Mouse (Mus musculus) embryo, embryonic 10.5 days (tissue): ENCODE results near the gene Rsrc1.
"Not testable (repeated sequence)": the region's sequence is repeated elsewhere in the genome, so short reads cannot be mapped to it uniquely, and the experiment has no call there.

ENCODE experiments used
- DNase-seq: peaks from one replicate; pipeline ENCODE4 v3.0.0-alpha.2; 2015; ENCODE audit warnings: low spot score

The Rsrc1 gene

DNA sequence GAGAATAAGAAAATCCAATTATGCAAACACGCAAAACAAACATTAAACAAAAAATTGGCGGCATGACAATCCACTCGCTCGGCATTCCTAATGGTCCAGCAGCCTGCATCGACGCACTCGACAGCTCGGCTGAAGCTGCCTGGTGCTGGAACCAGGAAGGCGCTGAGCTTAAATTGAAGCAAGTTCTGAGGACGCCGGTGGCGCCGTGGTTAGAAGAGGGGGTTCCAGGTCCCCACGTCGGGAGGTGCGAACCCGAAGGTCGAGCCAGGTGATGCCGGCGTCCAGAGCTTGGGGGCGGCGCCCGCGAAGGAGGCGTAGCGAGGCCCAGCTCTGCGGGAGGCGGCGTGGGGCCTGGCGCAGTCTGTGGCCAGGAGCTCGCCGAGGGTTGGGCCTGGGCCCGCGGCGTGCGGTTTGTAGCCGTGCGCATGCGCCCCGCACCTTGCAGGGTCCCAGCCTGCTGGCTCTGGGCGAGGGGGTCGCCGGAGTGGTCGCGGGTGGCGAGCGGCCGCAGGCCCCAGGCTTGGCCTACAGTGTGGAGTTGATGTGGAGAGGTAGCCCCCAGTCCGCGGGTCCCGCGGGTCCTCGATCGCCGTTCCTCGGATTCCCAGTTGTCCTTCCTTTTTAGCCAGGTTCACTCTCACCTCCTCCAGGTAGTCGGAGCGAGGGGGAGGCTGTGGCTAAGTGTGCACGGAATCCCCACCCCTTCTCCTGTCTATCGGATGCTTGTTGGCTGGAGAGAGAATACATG, 4.5 kb downstream of the Rsrc1 start:
- DNase-seq, result peak; percentile 93

DNA sequence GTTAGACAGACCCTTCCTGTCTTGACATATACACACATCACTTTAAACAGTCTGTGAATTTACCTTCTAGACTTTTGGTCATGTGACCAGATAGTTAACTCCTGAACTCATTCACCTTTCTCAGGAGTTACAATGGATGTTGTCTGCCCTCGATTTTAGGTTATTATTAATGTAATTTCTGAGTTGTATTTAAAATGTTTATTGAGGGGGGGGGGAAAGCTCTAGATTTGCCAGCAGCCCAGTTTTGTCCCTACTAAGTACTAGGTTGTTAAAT, 5.0 kb downstream of the Rsrc1 start:
- DNase-seq, result no peak

DNA sequence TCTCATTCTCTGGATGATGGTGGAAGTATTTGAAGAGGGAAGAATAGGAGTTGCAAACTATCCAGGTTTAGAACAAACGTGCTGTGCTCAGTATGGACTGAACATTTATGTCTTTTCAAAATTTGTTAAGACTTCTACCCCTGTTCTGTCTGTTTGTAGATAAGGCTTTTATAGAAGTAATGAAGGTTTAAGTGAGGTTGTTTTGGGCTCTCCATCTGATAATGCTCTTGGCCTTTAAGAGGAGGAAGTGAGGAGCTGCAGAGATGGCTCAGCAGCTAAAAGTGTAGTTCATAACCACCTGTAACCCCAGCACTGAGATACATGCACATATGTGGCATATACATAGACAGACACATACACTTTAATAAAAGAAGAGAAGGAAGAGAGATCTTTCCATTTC, 15.6 kb downstream of the Rsrc1 start:
- no peak for DNase-seq

DNA sequence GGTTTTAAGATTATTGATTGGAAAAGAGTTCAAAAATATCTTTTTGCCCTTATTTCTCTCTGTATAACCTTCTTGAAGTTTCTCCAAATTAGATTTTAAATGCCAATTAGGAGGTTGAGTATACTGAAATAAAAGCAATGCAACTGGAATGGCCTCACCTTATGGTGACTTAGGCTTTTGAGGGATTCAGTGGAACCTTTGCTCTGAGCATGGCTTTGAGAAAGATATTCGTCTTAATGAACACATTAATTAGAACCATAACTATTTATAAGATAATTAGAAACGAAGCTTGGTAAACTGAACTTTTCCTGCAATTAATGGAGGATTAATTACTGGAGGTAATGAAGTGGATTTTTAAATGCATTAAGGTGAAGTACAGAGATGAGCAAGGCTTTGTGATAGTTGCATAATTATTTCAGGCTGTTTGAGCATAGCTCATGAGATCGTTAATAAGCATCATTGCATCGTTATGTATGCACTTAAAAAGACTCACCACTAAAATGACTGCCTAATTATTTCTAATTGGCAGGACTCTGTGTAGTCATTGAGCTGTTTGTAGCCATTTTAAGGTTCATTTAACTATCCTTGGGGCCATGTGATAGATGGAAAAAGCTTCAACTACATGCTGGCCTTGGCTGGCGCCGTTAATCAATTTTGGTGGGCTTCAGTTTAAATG, 55.3 kb downstream of the Rsrc1 start:
- peak; percentile 11 for DNase-seq

DNA sequence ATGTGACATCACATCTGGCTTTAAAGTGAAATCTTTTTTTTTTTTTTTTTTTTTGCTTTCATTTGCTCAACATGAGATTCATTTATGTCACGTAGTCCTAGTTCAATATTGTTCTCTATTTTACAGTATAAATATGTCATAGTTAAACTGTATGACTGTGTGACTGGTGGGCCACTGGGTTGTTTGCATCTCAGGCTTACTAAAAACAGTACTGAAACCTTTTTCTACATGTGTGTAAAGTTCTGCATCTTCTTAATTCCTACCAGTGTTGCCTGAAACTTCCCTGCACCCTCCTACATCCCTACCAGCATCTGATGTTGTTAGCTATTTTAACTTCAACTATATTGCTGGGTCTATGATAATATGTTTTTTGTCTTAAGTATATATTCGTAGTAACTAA, 78.6 kb downstream of the Rsrc1 start:
- DNase-seq, result no peak

DNA sequence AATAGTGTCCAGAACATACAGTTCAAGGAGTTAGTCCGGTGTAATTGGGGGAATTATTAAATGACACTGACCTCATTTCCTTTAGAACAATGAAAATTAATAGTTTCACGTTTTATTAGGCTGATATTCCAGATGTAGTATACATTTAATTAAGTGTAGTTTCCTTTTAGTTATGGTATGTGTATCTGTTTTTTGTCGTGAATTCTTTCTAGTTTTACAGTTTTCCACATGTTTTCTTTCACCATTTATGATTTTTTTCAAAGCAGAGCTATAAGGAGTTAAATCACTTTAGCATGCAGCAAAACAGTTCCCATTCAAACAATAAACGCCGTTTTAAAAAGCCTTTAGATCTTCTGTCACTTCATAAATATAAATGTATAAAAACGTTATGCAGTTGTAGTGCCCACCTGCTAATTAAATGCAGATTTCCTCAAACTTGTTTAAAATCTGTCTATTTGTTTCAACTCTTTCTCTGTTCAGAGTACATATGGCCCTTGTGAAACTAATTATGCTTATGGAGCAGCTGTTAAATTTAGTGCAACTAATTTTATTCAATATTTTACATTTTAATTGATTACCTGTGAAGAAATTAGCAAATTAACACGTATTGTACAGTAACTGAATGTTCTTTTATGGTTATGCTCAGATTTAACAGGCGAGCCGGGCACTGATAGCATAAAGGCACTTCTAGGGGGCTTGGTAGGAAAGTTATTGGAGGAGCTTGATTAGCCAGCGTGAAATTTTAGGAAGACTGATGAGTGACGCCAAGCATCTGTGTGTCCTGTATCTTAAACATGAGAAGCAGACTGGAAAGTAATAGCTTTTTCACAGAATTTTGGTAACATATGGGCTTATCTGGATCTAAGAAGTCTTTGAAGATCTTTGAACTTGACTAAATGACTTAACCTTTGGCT, 89.6 kb downstream of the Rsrc1 start:
- DNase-seq, result no peak

DNA sequence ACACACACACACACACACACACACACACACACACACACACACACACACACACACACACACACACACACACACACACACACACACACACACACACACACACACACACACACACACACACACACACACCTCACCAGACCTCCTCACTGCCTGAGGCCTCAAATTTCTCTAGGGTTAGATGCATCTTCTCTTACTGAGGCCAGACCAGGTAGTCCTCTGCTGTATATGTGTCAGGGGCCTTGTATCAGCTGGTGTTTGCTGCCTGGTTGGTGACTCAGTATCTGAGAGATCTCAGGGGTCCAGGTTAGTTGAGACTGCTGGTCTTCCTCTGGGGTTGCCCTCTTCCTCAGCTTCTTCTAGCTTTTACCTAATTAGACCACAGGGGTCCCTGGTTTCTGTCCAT, 92.5 kb downstream of the Rsrc1 start:
- DNase-seq, result not testable (repeated sequence)

DNA sequence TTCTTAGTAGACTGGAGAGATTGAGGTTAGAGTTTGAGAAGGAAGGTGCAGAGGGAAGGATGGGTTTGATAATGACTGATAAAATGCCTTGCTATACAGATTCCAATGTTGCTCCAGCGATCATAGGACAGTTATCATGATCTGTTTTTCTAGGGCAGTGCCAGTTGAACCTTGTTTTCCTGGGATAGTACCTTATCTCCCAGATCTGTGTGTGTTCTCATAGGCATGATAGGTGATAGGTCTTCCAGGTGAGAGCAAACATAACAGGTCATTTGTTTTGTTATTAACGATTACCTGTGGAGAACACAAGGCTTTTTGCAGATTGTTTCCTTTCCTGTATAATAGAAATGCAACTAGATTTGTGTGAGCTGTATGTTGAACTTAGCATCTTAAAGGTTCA, 94.3 kb downstream of the Rsrc1 start:
- DNase-seq, result no peak

DNA sequence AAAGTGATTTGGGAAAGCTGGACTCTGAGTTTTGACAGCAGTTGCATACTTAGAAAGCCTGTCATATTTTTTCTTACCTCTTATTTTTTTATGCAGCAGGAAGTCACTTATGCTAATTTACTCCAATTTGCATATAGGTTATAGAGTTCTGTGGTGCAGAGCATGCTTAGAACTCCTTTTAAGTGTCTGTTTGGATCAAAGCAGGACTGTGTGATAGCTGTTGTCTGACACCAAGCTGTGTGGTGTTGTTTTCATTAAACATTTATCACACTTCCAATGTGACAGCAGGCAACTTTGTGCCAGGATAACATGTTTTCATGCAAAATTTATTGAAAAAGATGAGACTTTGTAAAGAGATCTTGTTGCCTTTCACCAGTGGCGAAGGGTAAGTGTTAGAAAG, 103.6 kb downstream of the Rsrc1 start:
- no peak for DNase-seq

DNA sequence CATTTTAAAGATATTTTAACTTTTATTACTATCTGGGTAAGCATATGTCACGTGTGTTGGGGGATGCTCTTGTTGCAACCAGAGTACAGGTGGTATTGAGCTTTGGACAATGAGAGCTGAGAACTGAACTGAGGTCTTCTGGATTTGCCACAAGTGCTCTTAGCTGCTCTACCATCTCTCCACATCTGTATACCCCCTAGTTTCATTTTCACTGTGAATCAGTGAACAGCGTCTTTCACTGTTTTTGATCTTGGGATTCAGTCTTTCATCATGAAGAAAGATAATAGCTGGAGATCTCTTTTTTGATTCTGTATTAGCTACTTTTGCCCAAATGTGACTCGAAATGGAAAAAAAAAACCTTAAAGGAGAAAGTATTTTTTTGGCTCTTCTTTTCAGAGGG, 127.2 kb downstream of the Rsrc1 start:
- no peak for DNase-seq

DNA sequence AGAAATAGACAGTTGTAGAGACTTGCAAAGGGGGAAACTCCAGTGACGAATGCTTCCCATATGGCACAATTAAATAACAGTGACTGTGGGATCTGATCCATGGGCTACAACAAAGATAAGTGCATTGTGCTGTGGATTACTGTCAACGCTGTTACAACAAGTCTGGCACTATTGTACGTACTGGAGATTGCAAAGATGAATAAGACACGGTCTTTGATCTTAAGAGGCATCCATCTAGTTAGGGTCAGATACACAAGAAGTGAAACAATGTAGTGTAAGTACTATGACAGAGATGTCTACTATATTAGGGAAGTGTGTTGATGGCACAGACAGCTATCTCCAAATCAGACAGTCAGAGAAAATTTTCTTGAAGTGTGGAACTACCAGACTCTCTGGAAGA, 135.1 kb downstream of the Rsrc1 start:
- DNase-seq, result no peak

DNA sequence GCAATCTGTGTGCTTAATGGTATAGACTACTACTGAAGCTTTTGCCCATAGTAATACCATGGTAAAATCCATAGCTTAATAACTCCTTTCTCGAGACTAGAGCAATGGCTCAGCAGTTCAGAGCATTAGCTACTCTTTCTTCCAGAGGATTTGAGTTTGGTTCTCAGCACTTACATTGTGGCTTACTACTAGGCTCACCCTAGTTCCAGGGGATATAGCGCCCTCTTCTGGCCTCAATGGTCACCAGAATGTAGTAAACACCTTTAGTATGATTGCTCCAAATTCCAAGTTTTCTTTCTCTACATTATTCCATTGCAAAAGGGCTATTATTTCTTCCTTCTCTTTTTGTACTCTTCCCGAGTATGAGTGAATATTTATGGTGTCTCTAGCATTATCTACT, 151.3 kb downstream of the Rsrc1 start:
- no peak for DNase-seq

DNA sequence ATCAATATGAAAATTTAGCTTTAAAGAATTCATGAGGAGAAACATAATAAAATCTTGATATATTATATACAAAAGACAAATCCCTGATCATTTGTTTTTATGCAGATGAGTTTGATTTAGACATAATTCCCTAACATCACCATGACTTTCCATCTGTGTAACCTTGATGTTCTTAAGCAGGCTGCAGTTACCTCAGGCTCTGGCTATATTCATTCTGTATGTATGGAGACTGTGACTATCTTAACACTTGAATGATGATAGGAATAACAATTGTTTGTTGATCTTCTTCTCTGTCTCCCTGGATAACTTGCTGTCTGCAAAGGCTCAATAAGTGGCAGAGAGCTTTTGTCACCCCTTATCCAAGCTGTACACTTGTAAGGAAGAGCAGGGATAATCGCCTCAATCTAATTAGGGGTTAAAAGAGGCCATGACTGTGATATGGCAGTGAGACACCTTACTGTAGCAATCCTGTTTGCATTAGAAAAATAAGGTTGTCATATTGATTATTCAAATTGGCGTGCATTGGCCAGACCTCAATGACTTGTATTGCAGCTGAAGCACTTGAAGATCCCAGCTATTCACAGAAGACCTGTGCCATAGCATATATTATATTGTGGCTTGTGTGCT, 154.7 kb downstream of the Rsrc1 start:
- DNase-seq, result no peak

DNA sequence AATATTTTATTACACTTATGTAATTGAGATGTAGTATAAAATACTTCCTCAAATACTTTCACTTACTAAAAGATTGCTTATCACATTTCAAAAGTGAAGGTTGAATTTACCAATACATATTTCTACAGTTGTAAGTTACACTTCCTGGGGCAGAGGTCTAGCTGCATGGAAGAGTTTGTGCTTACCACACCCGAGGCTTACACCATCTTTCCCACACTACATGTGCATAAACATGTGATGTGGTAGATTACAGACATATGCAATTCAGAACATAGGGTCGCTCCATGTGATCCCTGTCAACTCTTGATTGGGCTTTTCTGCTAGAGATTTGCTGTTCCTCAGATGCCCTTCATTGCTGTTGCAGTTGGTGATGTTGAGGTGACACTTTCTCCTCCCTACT, 163.8 kb downstream of the Rsrc1 start:
- no peak for DNase-seq

DNA sequence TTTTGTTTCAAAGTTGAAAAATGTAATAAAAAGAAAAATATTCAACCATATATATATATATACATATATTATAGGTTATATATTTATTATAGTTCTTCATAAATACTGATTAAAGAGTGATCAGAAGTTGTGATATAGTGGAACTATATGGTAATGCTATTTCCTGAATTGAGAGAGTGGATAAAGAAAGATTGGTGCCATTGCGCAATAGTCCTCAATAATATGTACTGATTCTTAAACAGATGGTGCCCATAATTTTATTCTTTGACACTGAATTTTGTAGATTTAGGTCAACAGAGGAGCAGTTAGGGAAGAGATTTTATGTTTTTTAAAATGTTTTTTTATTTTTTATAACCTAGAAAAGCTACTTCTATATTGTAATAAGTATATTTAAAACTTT, 165.1 kb downstream of the Rsrc1 start:
- DNase-seq, result no peak

DNA sequence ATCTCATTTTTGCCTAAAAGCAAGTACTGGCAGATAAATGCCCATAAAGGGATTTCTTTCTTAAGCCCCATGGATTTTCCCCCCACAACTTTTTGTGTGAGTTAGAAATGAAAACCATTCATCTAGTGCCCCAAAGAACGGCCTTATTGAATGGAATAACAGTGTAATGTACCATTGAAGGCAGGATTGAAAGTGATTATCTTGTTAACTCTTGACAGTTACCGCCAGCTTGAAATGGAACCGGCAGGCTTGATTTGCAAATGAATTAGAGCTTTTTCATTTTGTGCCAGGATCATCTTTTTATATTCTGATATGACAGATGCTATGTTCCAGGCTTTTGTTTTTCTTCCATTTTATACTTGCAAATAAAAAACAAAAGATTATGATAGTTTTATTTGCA, 166.1 kb downstream of the Rsrc1 start:
- peak; percentile 8 for DNase-seq

DNA sequence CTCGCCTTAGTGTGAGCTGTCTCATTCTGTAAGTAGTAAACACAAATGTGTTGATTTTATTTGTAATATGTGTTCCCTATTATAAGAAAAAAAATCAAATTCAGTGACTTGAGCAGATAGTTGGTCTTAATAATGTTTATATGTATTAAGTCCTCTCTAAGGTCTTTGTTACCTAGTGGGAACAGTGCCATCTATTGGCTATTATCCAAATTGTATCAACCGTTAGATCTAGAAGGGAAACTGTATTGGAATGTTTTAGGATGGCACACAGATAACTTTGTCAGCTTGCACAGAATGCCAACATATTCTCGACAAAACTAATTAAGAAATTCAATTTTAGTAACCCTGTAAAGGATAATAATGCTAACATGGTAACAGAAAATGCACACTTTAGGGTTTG, 216.0 kb downstream of the Rsrc1 start:
- DNase-seq, result peak; percentile 77

DNA sequence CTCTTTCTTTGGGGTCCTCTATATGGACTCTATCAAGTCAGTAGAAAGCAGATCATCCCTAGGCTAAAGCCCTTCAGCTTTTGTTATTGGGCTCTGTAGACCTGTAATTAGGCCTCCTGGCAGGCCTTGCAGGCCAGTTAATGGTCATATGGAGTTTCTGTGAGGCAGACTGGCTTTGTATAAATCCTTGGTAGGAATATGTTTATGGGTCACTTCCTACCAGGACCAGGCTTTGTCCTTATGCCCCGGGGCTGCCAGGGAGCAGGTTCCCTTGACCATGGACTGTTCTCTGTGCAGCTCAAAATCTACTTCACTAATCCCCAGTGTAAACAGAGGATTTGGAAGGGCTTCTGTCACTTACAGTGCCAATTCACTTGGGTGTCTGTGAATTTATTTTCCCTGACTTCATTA, 231.9 kb downstream of the Rsrc1 start:
- peak; percentile 30 for DNase-seq

DNA sequence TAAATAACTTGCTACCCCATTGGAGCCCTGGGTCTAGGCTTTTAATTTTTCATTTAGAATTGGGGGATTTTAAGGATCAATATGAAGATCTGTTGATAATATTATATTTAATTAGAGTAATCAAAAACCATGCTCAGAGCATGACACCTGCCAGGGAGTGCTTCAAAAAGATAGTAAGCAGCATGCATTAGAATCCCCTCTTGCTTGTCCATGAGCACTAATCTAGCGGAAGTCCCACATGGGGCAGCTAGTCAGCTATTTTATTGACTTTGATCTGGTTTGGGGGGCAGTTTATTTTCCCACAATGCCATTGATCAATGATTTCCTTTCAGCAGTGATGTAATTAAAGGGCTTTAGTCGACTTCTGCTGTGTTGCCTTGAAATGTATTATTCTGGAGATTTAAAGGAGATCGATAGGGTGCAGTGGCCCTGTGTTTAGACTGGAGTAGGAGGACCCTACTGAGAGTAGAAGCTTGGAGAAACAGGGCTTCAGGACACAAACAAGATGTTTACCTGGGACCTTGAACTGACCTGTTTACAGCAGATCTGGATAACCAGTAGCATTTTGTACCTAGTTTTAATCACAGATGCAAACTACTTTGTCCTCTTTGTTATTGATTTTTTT, 251.5 kb downstream of the Rsrc1 start:
- DNase-seq, result peak; percentile 13

DNA sequence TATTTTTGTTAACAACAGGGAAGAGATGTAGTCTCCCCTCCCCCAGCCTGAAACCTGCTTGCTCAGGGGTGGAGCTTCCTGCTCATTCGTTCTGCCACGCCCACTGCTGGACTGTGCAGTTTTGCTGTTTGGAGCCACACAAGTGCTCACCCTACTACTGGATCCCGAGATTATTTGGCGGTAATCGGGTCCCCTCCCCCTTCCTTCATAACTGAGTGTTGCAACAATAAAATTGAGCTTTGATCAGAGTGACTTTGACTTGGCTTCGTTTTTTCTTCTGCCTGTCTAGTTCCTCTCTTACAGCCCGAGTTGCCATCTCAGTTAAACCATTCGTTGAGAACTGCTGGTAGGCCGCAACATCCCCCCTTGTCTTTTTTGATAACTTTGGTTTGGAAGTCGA, 261.3 kb downstream of the Rsrc1 start:
- DNase-seq, result not testable (repeated sequence)

DNA sequence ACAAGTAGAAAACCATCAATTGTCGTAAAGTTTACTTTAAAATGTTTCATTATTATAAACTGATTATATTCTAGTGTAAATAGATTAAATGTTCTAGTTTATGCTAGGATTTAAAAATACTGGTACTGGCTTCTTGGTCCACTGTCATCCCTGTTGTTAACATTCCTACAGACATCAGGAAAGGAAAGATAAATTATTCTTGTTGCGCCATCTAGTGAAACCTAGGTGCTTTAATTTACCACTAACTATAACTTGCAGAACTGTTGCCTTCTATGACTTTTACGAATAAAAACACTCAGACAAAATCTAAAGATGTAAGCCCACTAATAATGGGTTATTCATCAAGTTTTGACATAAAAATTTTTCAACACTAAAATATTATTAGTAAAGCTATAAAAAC, 286.3 kb downstream of the Rsrc1 start:
- DNase-seq, result peak; percentile 23

DNA sequence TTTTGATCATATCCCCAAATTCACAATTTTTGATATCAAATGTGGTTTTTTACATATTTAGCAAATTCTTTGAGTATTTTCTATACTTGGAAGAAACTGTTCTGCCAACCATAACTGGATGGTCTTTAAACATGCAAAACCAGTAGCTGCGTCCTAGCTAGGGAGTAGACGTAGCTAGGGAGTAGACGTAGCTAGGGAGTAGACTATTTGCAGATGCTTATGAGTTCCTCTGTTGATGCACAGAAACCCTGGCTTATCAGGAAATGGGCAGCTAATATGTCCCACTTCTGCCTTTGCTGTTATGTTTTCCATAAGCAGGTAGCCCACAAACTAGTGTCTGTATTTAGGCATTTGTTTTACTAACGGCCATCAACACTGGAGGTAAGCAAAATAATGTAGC, 298.6 kb downstream of the Rsrc1 start:
- DNase-seq, result no peak
